Comparison of ENCODE assay signal across 23 mouse cellular contexts in genomic region chr4:97608134-97608533, GRCm38 (mm10).
DNase-seq lines count a peak whose midpoint lies in the region; ATAC-seq and TF ChIP-seq lines count a peak whose summit lies in the region.
"Had no signal": no experiment of that assay in that cellular context is flagged by ENCODE, and none has a peak within 500 bp of the region (broad histone marks: within the 10 kb centered on the region; RNA-seq: fewer than 3 reads in every experiment).

No protein-coding gene starts in this region.

- H3K27ac ChIP-seq in forebrain, embryonic 10.5 days: peak overlapping the region; percentile 51; the same call in 1 of the 2 replicates
- H3K27ac ChIP-seq in forebrain, postnatal 0 days (ENCODE audit: low read depth, low read length): no peak overlapping the region
- H3K27ac ChIP-seq in intestine, embryonic 14.5 days (ENCODE audit: low read depth): no peak overlapping the region
- no peak overlapping the region for H3K27ac ChIP-seq in intestine, postnatal 0 days (ENCODE audit: low read depth, low read length)
- peak overlapping the region; percentile 83 for H3K27ac ChIP-seq in forebrain, embryonic 12.5 days
- H3K27ac ChIP-seq in forebrain, embryonic 16.5 days (ENCODE audit: low read length): peak overlapping the region; percentile 83
- H3K27ac ChIP-seq: embryonic facial prominence, embryonic 13.5 days; heart, embryonic 15.5 days had no signal

- TF ChIP-seq CTCF in forebrain, postnatal 0 days (IDR thresholded peaks at IDR 0.05; ENCODE audit: low read depth): no peak
- no peak for TF ChIP-seq CTCF in intestine, postnatal 0 days (IDR thresholded peaks at IDR 0.05; ENCODE audit: low read depth)

- DNase-seq in forebrain, embryonic 10.5 days (ENCODE audit: extremely low spot score, low spot score): no peak
- no peak for DNase-seq in forebrain, postnatal 0 days
- DNase-seq in intestine, embryonic 14.5 days (ENCODE audit: low spot score): peak; percentile 42
- no peak for DNase-seq in ovary, postnatal 14 days (ENCODE audit: low spot score)
- DNase-seq: adrenal gland, adult 8-10 months; adrenal gland, postnatal 36 days; B cell, adult 2 months; cerebellum, adult 18-20 months; cerebellum, adult 9-11 months; cerebellum, postnatal 36 days; gastrocnemius, postnatal 10 days; heart, adult 18-20 months; heart, postnatal 14 days; kidney, adult 8-10 months had no signal

- no peak overlapping the region for H3K9ac ChIP-seq in forebrain, postnatal 0 days
- no peak overlapping the region for H3K9ac ChIP-seq in intestine, embryonic 14.5 days (ENCODE audit: low read length)
- no peak overlapping the region for H3K9ac ChIP-seq in intestine, postnatal 0 days (ENCODE audit: low read depth, low read length)
- H3K9ac ChIP-seq in forebrain, embryonic 12.5 days: no peak overlapping the region
- H3K9ac ChIP-seq in forebrain, embryonic 16.5 days (replicated peaks; ENCODE audit: low read depth, low read length): no peak overlapping the region
- H3K9ac ChIP-seq: embryonic facial prominence, embryonic 13.5 days; heart, embryonic 15.5 days had no signal

- H3K27me3 ChIP-seq in forebrain, embryonic 10.5 days (ENCODE audit: poor library complexity, severe bottlenecking): peaks cover 9% of the 10 kb centered on the region; the same call in 1 of the 2 replicates
- H3K27me3 ChIP-seq in forebrain, postnatal 0 days (ENCODE audit: insufficient read depth, low read length): no peaks in the 10 kb centered on the region
- H3K27me3 ChIP-seq in intestine, embryonic 14.5 days (replicated peaks; ENCODE audit: control insufficient read depth, insufficient read depth, low read length): no peaks in the 10 kb centered on the region
- no peaks in the 10 kb centered on the region for H3K27me3 ChIP-seq in intestine, postnatal 0 days (replicated peaks; ENCODE audit: control insufficient read depth, insufficient read depth, low read length)
- H3K27me3 ChIP-seq in forebrain, embryonic 12.5 days: 0 out of 2 replicates have a peak, but pooled peaks cover 2% of the 10 kb centered on the region
- no peaks in the 10 kb centered on the region for H3K27me3 ChIP-seq in forebrain, embryonic 16.5 days (replicated peaks; ENCODE audit: control insufficient read depth, insufficient read depth, low read length)
- H3K27me3 ChIP-seq: embryonic facial prominence, embryonic 13.5 days; heart, embryonic 15.5 days had no signal

- no peaks in the 10 kb centered on the region for H3K36me3 ChIP-seq in forebrain, embryonic 10.5 days (replicated peaks)
- H3K36me3 ChIP-seq in forebrain, postnatal 0 days (ENCODE audit: insufficient read depth): no peaks in the 10 kb centered on the region
- H3K36me3 ChIP-seq in intestine, embryonic 14.5 days (ENCODE audit: control insufficient read depth, insufficient read depth, low read length): no peaks in the 10 kb centered on the region
- no peaks in the 10 kb centered on the region for H3K36me3 ChIP-seq in intestine, postnatal 0 days (ENCODE audit: control insufficient read depth, insufficient read depth)
- no peaks in the 10 kb centered on the region for H3K36me3 ChIP-seq in forebrain, embryonic 12.5 days (replicated peaks)
- H3K36me3 ChIP-seq in forebrain, embryonic 16.5 days (ENCODE audit: control insufficient read depth, insufficient read depth): no peaks in the 10 kb centered on the region
- H3K36me3 ChIP-seq: embryonic facial prominence, embryonic 13.5 days; G1E; heart, embryonic 15.5 days had no signal

- H3K4me1 ChIP-seq in forebrain, embryonic 10.5 days: peaks cover 52% of the 10 kb centered on the region
- H3K4me1 ChIP-seq in forebrain, postnatal 0 days (ENCODE audit: insufficient read depth): peaks cover 26% of the 10 kb centered on the region
- H3K4me1 ChIP-seq in intestine, embryonic 14.5 days (replicated peaks; ENCODE audit: control insufficient read depth, insufficient read depth, low read length): peaks cover 20% of the 10 kb centered on the region; the same call in 1 of the 2 replicates
- H3K4me1 ChIP-seq in intestine, postnatal 0 days (replicated peaks; ENCODE audit: control insufficient read depth, insufficient read depth, low read length): no peaks in the 10 kb centered on the region
- peaks cover 48% of the 10 kb centered on the region for H3K4me1 ChIP-seq in forebrain, embryonic 12.5 days
- H3K4me1 ChIP-seq in forebrain, embryonic 16.5 days (replicated peaks; ENCODE audit: control insufficient read depth, insufficient read depth, low read length): peaks cover 54% of the 10 kb centered on the region

- ATAC-seq in forebrain, postnatal 0 days: no peak
- no peak for ATAC-seq in intestine, embryonic 14.5 days (replicated peaks; ENCODE audit: low FRiP score, low TSS enrichment, low read depth)
- ATAC-seq in intestine, postnatal 0 days: no peak
- ATAC-seq in forebrain, embryonic 12.5 days (ENCODE audit: low FRiP score): no peak
- no peak for ATAC-seq in forebrain, embryonic 16.5 days
- no peak for ATAC-seq in monocyte, adult 5-6 weeks (replicated peaks; ENCODE audit: insufficient number of reproducible peaks, low FRiP score, low TSS enrichment, poor library complexity, severe bottlenecking)
- ATAC-seq: CD4-positive, CD25-positive, alpha-beta regulatory T cell, adult 4 months had no signal

- 48% methylated on average over 3 of the region's 3 CpGs for WGBS in forebrain, embryonic 10.5 days
- 20% methylated on average over 3 of the region's 3 CpGs for WGBS in forebrain, postnatal 0 days
- WGBS in intestine, embryonic 14.5 days: 91% methylated on average over 3 of the region's 3 CpGs
- WGBS in intestine, postnatal 0 days: 79% methylated on average over 3 of the region's 3 CpGs
- 18% methylated on average over 3 of the region's 3 CpGs for WGBS in forebrain, embryonic 12.5 days
- 15% methylated on average over 3 of the region's 3 CpGs for WGBS in forebrain, embryonic 16.5 days

- H3K4me3 ChIP-seq in forebrain, embryonic 10.5 days: no peak overlapping the region
- H3K4me3 ChIP-seq in forebrain, postnatal 0 days (ENCODE audit: low read depth, low read length): no peak overlapping the region
- H3K4me3 ChIP-seq in intestine, embryonic 14.5 days (ENCODE audit: low read depth, low read length): no peak overlapping the region
- H3K4me3 ChIP-seq in intestine, postnatal 0 days (ENCODE audit: low read depth, low read length): no peak overlapping the region
- no peak overlapping the region for H3K4me3 ChIP-seq in forebrain, embryonic 12.5 days (replicated peaks)
- no peak overlapping the region for H3K4me3 ChIP-seq in forebrain, embryonic 16.5 days (replicated peaks; ENCODE audit: low read length)
- H3K4me3 ChIP-seq: embryonic facial prominence, embryonic 13.5 days; heart, embryonic 15.5 days had no signal

- no peak overlapping the region for H3K4me2 ChIP-seq in forebrain, postnatal 0 days (ENCODE audit: low read depth)
- no peak overlapping the region for H3K4me2 ChIP-seq in intestine, embryonic 14.5 days (ENCODE audit: low read length)
- no peak overlapping the region for H3K4me2 ChIP-seq in intestine, postnatal 0 days (replicated peaks; ENCODE audit: low read depth)
- H3K4me2 ChIP-seq in forebrain, embryonic 12.5 days: no peak overlapping the region
- no peak overlapping the region for H3K4me2 ChIP-seq in forebrain, embryonic 16.5 days (ENCODE audit: low read length)
- H3K4me2 ChIP-seq: embryonic facial prominence, embryonic 13.5 days; heart, embryonic 11.5 days; heart, embryonic 15.5 days had no signal

- H3K9me3 ChIP-seq in forebrain, embryonic 10.5 days: no peaks in the 10 kb centered on the region
- no peaks in the 10 kb centered on the region for H3K9me3 ChIP-seq in forebrain, postnatal 0 days (ENCODE audit: low read length)
- H3K9me3 ChIP-seq in intestine, embryonic 14.5 days (ENCODE audit: control insufficient read depth, low read length): no peaks in the 10 kb centered on the region
- no peaks in the 10 kb centered on the region for H3K9me3 ChIP-seq in intestine, postnatal 0 days (ENCODE audit: control insufficient read depth)
- no peaks in the 10 kb centered on the region for H3K9me3 ChIP-seq in forebrain, embryonic 12.5 days
- H3K9me3 ChIP-seq in forebrain, embryonic 16.5 days (ENCODE audit: control insufficient read depth, low read length): no peaks in the 10 kb centered on the region
- H3K9me3 ChIP-seq: embryonic facial prominence, embryonic 13.5 days; heart, embryonic 15.5 days had no signal

Comparison
In these comparisons a context has a peak if more than half of its experiments do, and no peak if none do; other contexts are left out.
1. H3K27ac ChIP-seq: peak in forebrain, embryonic 10.5 days (single experiment), forebrain, embryonic 12.5 days (single experiment) and forebrain, embryonic 16.5 days (single experiment); none in forebrain, postnatal 0 days (single experiment), intestine, embryonic 14.5 days (single experiment) and intestine, postnatal 0 days (single experiment).